Mouse (Mus musculus): ENCODE data around the gene Psmd6.

Gene Psmd6

GRCm38 (mm10) chr14:14120230-14121096 lies at the start of gene Psmd6:
Gene Psmd6 (minus strand): TSS chr14:14120984.
- DNase-seq (ENCODE audit: extremely low read depth, insufficient read length, low spot score) = peak; percentile 93

DNA sequence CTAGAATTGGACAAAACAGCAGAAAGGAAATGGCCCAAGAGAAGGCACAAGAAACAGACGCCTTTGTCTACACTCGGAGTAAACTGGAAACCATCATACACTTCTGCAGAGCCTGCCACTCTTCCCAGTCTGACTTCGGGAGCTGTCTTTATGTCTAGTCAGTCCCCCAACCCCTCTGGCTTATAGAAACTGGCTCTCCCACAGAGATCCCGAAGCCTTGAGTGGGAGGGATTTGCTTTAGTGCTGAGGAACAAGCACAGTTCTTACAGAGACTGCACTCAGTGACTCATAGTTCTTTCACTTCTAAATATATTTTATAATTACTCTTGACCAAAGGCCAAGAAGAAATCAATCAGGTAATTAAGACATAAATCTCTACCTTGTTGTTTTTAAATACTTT lies 10.1 kb downstream of the Psmd6 start:
- no peak for DNase-seq (ENCODE audit: extremely low read depth, insufficient read length, low spot score)

- DNase-seq (ENCODE audit: extremely low read depth, insufficient read length, low spot score) = no peak
Measured at GRCm38 (mm10) chr14:14104930-14105318, 15.9 kb downstream of the Psmd6 start.

DNA sequence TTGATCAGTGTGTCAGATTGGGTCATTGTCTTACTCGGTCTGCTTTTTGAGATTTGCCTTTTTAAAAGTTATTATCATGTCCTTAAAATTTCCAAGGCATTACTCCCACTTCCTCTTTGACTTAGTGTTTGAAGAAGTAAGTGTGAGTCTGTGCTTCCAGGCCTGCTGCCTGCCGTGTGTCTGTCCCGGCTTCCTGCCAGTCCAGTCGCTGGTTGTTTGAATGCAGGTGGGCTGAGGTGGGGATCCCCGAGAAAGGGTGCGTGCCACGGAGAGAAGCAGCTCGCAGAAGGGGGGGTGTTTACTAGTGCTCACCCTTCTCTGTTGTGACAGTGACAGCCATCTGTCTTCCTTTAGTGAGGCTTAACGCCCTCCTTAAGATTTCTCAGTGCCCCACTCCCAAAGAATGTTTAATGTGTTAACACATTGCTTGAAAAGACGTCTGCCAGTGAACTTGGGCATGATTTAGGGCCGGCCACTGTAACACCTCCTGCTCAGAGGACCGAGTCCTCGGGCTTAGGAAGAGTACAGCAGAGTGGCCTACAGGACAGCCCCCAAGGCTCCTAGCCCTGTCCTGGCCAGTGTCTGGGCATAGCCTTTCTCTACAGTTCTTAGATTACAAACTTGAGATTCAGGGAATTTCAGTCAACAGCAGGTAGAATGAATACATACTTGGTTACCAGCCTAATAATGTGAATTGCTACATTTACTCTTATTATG lies 16.4 kb downstream of the Psmd6 start:
- no peak for DNase-seq (ENCODE audit: extremely low read depth, insufficient read length, low spot score)

DNA sequence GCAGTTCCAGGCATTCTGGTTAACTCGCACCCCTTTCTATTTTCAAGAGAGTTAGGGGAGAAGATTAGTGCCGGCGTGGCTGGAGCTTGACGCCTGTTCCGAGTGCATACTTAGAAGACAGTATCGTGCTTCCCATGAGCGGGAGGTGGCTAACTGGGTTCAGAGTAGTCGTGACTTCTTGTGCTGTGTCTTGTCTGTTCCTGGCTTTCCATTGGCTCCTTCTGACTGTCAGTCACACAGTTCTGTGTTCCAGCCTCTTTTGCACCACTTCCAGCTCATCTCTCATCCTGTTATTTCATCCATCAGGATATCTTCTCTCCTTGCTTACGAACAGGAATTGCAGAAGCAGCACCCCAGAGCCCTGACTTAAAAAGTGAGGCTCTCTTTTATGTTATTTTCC lies 19.5 kb downstream of the Psmd6 start:
- no peak for DNase-seq (ENCODE audit: extremely low read depth, insufficient read length, low spot score)

DNA sequence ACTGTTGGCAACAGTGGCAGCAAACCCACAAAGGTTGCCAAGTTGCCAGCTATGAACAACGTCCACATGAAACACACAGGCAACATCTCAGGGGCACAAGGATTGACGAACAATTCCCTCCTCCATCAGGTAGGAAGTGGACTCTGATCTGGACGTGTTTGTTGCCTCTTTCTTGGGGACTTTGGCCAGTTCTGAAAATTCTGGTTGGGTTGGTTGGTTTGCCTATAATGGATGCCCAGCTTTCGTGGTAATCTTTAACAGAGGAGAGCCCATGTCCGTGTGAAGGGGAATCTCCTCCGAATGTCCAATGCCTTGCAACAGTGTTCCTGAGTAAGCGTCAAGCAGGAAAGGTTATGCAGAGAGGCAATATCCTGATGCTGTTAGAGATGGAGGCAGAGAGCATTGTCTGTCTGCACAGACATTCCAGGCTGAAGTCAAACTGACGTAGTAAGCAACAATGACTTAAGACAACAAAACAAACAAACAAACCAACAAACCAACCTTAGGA lies 20.0 kb downstream of the Psmd6 start:
- no peak for DNase-seq (ENCODE audit: extremely low read depth, insufficient read length, low spot score)

DNA sequence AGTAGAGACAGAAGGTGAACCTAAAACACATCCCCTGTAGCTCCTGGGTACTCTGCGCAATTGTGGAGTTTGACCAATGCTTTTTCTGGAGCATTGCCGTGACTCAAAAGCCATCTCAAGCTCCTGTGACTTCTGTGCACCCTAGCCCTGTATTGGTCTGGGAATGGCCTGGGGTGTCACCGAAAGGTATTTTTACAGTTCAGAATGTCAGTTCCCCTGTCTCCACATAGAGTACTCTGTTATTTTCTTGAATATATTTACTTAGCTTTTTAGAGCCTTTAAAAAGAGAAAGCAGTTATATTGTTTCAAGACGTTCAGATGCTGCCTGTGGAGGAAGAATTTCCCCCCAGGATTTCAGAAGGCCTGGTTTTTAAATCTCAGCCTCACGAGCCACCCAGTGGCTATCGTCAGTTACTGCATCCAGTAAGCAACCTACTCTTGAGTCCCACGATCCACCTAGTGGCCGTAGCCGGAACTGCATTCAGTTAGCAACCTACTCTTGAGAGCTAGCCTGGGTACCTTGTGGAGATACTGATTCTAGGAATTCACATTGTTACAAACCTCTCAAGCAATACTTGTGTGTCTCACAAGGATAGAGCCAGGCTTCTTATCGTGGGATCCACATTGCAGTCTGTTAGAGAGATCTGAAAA lies 22.3 kb downstream of the Psmd6 start:
- DNase-seq (ENCODE audit: extremely low read depth, insufficient read length, low spot score) = no peak

GRCm38 (mm10) chr14:14090571-14090970 lies 30.2 kb downstream of the Psmd6 start:
- no peak for DNase-seq (ENCODE audit: extremely low read depth, insufficient read length, low spot score)

GRCm38 (mm10) chr14:14088016-14088791 lies 32.6 kb downstream of the Psmd6 start:
- no peak for DNase-seq (ENCODE audit: extremely low read depth, insufficient read length, low spot score)

GRCm38 (mm10) chr14:14087348-14087747 lies 33.4 kb downstream of the Psmd6 start:
- no peak for DNase-seq (ENCODE audit: extremely low read depth, insufficient read length, low spot score)

GRCm38 (mm10) chr14:14086711-14087263 lies 34.0 kb downstream of the Psmd6 start:
- DNase-seq (ENCODE audit: extremely low read depth, insufficient read length, low spot score) = no peak

DNA sequence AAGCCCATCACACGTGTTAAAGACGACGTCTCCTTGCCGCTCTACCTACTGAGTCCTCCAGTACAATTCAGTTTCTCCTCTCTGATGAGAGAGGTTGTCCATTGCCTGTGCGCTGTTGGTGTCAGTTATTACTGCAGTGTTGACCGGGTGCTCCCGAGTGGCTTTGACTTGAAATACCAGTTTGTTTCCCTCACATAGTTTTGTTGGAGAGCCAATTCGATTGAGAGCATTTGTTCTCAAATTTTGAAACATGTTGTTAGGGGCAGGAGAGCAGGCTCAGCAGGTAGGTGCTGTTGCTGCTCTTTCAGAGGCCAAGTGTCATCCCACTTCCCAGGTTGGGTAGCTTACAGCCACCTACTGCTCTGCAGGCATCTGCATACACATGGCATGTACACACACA lies 37.0 kb downstream of the Psmd6 start:
- DNase-seq (ENCODE audit: extremely low read depth, insufficient read length, low spot score) = no peak

DNA sequence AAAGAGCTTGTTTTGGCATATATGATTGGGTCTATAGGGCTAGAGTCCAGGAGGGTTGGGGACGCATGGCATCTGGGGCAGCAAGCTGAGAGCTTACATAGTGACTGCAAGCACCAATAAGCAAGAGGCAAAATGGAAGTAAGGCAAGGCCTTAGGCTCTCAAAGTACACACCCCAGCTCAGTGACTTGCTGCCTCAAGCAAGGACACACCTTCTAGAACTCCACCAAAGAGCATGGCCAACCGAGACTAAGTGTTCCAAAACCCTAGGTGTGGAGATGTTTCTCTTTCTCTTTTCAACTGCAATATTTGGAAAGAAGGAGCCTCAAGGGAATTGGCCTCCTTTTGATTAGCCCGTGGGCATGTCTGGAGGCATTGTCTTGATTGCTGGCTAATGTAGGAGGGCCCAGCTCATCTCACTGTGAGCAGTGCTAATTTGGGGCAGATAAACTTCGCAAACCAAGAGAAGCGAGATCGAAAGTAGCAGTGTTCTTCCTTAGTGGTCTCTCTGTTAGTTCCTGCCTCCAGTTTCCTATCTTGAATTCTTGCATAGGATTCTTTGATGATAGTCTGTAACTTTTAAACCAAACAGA lies 40.1 kb downstream of the Psmd6 start:
- DNase-seq (ENCODE audit: extremely low read depth, insufficient read length, low spot score) = no peak

- DNase-seq (ENCODE audit: extremely low read depth, insufficient read length, low spot score) = no peak
Measured at GRCm38 (mm10) chr14:14071456-14071855, 49.3 kb downstream of the Psmd6 start.

DNA sequence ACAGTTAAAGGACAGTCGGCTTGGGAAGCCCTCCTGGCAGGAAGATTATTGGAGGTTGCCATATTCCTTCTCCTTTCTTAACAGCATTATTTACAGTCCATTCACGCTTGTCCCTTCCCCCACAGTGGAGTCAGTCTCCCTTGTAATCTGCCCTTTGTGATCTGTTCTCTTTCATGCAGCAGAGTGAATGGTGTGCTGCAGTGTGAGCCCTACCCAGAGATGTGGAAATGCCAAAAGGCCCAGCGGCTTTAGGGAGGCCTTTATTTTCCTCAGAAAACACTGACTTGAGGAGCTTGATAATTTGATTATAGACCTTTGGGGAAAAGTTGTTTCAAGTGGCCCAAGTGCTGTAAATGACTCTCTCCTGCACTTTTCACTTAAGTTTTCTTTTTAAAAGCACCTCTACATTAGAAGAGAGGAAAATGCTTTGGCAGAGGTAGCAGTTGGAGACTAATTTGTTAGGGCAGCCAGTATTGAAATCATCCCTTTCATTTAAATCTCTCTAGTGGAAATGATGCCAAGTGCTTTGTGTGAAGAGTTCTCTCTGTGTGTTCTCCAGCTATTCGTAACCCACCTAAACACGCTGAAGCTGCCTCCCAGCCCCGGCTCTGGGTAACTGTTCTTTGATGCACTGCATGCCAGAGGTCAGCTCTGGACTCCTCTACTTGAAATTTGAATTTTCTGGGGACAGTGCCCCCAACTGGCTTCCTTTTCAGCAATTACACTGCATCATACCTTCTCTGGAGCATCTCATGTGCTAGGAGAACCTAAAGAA lies 50.1 kb downstream of the Psmd6 start:
- DNase-seq (ENCODE audit: extremely low read depth, insufficient read length, low spot score) = no peak

GRCm38 (mm10) chr14:14068553-14068952 lies 52.2 kb downstream of the Psmd6 start:
- DNase-seq (ENCODE audit: extremely low read depth, insufficient read length, low spot score) = no peak

- DNase-seq (ENCODE audit: extremely low read depth, insufficient read length, low spot score) = no peak
Measured at GRCm38 (mm10) chr14:14067648-14068472, 52.9 kb downstream of the Psmd6 start.

- DNase-seq (ENCODE audit: extremely low read depth, insufficient read length, low spot score) = no peak
Measured at GRCm38 (mm10) chr14:14066241-14066640, 54.5 kb downstream of the Psmd6 start.

Data from 3134 (cell line).